Mouse (Mus musculus) megakaryocyte, adult 5-6 weeks (primary cell): ENCODE results near the gene Nufip2. TPM values are rescaled to one million over a fixed set of nuclear protein-coding genes. Genes with fewer than 3 reads are reported as not detected.
A peak's percentile ranks its signal among the peaks of the same experiment; 100 is the strongest.
"Not testable (repeated sequence)": the region's sequence is repeated elsewhere in the genome, so short reads cannot be mapped to it uniquely, and the experiment has no call there.

Experiments used
- ATAC-seq: 2 replicates; pipeline ENCODE4 v1.8.0; 2016; ENCODE audit warnings: mild to moderate bottlenecking, inconsistent platforms; ENCODE audit not compliant: poor library complexity, severe bottlenecking
- total RNA-seq, 2 experiments: library from RNA; stranded (forward) in 1 of 2; stranded (reverse) in 1 of 2; fragments of 153-499, 151-499 nt in 1 of 2; fragments of 221-1000, 200-1000 nt in 1 of 2; gene quantifications; 2 replicates each; pipeline versions ENCODE4 v1.2.3 to v1.2.4; 2015 to 2017

Nufip2 gene
- total RNA-seq, 2 experiments from 2014 or later = 69.6 to 75.2 TPM

DNA sequence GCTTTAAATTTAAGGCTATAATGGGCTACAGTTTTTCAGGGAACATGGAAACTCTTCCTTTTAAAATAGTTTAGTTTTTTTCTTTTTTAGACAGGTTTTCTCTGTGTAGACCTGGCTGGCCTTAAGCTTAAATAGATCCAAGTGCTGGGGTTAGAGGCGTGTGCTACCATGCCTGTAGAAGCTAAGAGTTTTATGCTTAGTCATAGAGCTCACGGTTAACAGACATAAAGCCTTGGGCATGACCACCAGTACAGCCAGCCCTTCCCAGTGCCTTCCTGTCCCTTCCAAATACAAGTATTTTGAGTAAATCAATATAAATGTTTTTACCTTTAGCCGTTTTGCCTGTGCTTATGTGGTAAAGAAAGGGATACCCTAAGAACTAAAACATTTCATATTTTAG is 20.0 kb downstream of the Nufip2 start:
- no peak for ATAC-seq

DNA sequence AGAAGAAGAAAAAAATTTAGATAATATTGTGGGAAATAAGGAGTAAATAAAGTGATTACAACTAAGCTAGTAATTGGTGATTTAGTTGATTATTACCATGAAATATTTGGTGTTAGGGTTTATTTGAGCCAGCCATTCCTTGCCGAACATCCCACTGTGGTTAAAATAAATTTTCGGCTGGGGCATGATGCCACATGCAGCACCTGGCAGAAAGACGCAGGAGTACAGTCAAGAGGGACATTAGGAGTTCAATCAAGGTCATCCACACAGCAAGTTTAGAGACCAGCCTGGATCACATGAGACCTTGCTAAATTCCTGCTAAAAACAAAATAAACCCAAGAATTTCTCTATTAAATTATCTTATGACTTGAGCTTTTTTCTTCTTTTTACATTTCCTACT is 23.1 kb downstream of the Nufip2 start:
- no peak for ATAC-seq

DNA sequence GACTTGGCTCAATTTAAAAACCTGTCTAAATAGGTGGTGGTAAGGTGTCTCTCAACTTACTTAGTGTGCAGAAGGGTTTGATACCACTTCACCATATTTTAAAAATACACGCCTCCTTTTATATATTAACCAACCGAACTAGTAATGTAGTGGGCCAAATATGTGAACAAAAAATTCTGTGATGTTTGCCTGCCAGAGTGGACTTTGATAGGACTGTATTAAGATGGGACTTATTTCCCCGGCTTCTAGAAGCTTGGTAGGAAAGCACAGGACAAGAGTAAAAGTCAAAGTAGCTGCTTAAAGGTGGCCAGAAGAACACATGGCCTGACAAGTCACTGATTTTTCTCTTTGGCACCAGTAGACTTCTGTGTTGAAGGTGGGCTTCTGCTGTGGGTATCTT is 27.8 kb downstream of the Nufip2 start:
- ATAC-seq = no peak

DNA sequence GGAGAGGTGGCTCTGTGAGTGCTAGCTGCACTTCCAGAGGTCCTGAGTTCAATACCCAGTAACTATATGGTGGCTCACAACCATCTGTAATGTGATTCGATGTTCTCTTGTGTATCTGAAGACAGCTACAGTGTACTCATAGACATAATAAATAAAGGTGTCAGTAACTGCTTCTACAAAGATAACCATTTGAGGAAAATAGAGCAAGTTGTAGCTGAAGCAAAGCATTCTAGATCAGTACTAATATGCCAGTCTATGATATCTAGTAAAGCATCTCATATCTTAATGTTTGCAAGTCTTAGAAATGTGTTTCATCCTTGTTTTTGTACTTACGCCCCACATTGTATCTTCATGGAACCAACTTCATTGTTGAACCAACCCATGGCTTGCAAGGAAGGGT is 33.1 kb downstream of the Nufip2 start:
- ATAC-seq = no peak

DNA sequence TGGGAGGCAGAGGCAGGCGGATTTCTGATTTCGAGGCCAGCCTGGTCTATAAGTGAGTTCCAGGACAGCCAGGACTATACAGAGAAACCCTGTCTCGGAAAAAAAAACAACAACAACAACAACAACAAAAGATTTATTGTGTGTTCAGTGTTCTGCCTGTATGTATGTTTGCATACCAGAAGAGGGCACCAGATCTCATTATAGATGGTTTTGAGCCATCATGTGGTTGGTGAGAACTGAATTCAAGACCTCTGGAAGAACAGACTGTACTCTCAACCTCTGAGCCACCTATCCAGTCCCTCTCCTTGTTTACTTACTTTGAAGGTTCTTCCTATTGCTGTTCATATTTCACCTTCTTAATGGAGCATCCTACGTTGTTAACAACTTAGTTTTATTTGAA is 35.4 kb downstream of the Nufip2 start:
- no peak for ATAC-seq

DNA sequence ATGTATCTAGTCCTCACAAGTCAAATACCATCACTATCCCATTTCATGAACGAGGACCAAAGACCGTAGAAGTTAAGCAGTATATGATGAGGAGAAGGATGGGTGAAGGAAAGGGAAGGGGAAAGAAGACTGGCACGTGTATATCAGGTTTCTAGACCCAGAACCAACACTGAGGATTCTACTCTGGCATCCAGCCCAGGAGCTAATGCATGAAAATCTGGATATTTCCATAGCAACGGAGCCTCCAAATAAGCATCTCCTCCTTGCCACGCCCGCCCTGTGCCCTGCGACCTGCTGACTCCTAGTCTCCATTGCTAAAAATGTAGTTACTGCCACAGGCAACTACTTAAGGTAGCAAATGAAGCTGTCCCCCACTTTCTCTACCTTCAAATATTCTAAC is 38.8 kb downstream of the Nufip2 start:
- no peak for ATAC-seq

DNA sequence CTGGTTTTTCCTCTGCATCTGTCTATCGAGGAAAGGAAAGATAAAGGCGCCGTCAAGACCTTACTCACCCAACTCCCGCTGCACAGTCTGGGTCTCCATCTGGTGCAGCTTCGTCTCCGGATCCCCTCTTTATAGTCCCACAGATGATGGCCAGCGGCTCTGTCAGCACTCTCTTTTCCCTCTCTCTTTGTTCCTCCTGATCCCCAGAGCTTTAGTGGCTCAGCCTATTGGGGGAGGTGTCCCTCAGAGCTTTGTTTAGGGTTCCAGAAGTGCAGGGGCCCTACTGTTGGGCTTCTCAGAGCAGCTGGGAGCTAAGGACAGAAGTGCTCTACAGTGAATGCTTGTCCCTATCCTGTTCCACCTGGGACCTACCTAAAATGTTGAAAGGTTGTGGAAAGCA is 39.2 kb downstream of the Nufip2 start, which contains the start of gene Cryba1:
Cryba1 (minus strand) TSS at position 101 of the 400 bp plus-strand sequence.
- no peak for ATAC-seq

DNA sequence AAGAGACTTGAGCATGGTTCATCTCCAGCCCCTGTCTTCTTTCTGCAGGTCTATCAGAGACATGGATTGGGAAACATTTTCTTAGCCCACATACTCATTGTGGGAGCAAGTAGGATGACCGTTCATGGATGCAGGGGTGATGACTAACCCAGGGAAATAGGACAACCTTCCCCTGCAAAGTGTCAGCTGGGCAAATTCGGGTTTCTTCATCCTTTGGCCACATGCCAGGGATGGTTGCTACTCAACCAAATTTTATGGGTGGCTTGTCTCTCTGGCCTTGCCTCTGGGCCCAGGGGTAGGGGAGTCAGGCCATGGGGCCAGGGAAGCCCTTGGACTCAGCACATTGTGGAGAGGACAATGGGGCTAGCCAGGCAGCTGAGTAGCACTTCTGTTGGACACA is 42.6 kb downstream of the Nufip2 start:
- ATAC-seq = no peak

DNA sequence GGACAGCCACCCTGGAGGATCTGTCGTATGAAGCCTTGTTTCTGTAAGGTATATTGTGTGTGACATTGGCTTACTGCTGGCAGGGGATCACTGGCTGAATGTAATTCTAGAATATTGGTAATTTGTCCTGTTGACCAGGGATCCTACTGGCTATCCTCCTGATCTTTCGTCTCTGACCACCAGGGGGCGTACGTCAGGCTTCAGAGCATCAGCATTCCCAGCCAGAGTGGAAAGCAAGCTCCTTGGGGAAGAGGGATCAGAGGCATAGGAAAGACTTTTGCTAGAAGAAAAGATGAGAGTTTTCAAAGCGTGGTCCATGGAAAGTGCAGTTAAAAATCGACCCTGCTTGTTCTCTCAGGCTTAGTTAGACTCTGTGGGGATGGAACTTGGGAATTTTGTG is 51.3 kb downstream of the Nufip2 start:
- ATAC-seq = no peak

DNA sequence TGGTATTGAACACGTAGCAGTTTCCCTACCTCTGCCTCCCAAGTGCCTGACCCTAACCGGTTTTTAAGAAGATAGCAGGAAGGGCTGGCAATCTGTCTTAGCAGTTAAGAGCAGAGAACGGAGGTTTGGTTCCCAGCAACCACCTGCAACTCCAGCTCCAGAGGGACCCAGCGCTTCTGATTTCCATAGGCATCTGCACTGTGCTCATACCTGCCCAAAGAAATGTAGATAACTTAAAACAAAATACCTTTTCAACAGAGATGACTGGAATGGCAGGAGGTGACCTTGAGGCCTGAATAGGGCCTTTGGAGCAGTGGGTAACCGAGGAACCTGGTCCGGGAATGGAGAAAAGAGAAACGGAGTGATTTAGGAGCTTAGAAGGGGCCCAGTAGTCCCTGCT is 52.6 kb downstream of the Nufip2 start:
- ATAC-seq = no peak

DNA sequence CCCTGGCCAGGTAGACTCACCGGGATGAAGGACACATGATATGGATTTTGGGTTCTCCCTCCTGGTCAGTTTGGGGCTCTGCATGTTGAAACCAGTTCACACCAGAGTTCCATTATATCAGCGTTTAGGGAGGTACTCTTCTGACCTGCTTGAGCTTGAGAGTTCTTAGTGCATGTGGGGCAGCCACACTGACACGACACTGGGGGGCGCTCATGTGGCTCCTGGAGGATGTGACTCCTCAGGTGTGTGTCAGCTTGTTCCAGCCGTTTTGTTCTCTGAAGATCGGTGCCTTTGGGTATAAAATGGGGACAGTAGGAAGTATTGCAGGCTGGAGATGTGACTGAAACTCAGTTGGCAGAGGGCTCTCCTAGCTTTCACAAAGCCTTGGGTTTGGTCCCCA is 58.0 kb downstream of the Nufip2 start:
- ATAC-seq = no peak

DNA sequence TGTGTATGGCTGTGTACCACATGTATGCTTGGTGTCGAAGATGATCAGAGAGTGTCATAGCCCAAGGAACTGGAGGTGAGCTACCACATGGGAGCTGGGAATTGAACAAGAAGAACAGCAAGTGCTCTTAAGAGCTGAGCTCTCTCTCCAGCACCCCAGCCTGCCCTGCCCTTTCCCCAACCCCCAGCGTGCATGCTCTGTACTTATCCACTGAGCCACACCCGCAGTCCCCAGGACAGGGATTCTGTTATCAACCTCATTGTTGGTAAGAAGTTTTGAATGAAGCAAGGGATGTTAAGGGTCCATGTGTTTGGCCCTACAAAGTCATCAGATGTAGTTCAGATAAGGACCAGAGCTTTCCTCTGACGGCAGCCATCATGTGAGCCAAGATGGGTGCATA is 60.7 kb downstream of the Nufip2 start:
- ATAC-seq = no peak

DNA sequence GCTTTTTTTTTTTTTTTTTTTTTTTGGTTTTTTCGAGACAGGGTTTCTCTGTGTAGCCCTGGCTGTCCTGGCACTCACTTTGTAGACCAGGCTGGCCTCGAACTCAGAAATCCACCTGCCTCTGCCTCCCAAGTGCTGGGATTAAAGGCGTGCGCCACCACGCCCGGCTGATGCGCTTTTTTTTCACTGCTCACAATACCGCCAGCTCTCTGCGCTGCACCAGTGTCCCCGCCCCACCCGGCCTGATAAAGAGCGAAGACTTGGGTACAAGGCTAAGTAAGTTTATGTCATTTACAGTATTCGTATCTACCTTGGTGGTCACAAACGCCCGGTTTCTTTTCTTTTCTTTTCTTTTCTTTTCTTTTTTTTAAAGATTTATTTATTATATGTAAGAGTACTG is 61.1 kb downstream of the Nufip2 start:
- ATAC-seq = not testable (repeated sequence)

DNA sequence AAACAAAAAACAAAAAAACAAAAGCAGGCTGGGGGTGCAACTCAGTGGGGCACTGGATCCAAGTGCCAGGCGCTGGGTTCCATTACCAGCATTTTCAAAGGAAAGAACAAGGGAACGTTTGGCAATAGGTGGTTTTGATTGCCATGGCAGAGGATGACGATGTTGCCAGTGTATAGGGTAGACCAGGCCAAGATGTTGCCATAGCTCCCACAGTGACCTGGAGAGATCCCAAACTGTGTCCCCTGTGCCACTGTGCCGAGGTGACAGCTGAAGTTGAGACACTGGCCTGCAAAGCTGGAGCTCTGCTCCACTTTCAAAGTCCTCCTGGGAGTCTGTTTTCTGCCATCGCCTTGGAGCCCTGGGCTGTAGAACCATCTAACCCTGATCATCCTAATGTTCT is 63.0 kb downstream of the Nufip2 start:
- no peak for ATAC-seq

DNA sequence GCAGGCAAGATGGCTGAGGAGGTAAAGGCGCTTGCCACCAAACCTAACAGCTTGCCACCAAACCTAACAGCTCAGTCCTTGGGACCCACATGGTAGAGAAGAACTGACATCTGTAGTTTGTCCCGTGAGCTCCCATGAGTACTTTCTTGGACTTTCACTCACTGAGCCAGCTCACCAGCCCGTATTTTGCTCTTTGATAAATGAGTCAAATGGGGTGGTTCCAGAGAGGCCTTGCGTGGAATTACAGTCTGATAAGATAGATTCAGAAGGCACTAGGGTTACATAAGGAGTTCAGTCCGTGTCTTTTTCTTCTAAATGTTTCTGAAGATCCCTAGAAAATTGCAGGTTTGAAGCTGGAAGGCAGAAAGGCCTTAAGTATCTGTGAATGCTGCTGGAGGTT is 66.6 kb downstream of the Nufip2 start:
- ATAC-seq = no peak

DNA sequence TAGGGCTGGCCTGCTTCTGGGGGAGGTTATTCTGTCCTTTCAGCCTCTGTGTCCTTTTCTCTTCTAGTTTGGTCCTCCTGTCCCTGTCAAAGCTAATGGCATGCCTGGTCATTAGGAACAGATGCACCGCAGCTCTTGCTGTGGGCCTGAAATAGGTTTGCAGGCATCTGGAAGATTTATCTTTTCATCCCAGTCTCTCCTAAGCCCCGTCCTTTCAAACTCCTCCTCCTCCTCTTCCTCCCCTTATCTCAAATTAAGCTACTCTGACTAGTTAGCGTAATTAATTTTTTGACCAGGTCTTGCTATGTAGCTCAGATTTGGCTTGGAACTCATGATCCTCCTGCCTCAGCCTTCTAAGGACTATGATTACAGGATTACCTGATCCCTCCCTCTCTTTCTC is 67.5 kb downstream of the Nufip2 start:
- ATAC-seq = no peak

DNA sequence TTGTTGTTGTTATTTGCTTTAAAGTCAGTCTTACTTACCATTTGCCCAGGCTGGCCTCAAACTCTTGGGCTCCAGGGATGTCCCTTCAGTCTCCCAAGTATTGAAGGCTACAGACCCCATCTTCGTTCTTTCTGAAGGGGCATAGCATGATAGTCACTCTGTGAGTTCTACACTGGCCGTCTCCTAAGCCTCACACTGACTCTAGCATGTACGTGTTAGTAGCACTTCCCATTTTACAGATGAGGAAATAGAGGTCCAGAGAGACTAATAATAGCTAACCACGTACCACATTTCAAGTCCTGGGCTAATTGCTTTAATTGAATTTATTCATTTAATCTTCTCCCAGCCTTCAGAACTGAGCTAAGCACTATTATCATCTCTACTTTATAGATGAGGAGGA is 74.1 kb downstream of the Nufip2 start:
- no peak for ATAC-seq

DNA sequence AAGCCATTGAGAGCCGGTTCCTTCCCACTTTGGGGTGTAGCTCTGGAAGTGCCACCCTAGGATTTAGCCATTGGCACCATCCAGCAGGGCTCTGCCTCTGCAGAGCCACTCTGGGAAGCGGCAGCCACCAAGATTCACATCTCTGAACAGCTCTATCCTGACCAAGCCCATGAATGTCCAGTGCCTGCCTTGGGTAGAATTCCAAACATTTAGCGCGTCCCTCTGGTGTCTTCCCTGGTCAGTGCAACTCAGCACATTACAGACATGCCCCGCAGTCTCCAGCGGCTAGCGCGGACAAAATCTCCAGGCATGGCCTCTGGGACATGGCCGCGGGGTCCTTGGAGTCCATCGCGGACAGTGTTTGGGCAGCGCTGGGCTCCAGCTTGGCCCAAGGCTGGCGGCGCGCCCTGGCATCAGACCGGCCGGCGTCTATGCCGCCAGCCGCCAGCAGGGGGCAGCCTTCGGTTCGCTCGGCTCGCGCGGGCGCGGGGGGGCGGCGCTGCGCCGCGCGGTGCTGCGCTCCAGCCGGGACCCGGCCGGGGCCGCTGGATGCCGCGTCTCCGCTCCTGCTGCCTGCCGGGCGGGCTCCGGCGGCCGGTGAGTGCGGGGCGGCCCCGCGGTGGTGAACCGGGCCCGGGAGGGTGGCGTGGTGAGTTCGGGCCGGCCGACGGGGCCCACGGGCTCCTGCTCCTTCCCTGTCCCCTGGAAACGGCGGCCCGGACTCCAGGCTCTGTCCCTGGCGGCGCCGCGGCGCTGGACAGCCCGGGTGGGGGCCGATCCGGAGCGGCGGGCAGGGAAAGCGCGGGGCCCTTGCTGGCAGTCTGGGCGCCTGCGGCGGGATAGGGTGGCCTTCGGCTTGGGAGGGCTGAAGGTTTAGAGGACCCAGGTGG is 77.1 kb downstream of the Nufip2 start, which contains the start of gene Myo18a:
Myo18a (plus strand) TSS at position 464 of the 890 bp plus-strand sequence.
- ATAC-seq = peak; percentile 90

DNA sequence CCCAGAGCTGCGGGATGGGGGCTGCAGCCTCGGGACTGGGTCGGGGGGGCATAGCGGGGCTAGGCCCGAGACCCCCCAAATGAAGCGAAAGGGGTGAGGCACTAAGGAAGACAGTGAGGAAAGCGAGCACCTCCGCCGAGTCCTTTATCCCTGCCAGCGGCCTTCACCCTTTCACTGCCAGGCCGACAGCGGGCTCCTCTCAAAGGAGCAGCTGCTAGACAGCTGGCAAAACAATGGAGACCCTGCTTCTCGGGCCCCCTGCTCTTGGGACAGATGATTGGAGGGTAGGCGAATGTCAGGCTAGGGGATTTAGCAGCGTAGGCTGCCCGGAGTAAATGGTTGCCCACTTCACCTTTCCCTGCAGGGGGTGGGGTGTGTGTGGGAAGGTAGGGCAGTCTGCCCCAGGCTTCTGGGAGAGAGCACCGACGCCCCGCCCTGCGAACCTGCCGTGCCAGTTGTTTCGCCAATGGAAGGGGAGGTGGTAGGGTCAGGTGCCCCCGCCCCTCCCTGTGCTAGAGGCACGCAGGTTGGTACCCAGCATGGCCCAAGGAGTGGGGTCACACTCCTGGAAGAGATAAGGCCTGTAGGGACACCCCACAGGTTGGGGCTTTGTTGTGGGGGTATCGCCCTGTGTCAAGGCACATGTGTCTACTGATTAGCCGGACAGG is 77.9 kb downstream of the Nufip2 start:
- ATAC-seq = no peak

DNA sequence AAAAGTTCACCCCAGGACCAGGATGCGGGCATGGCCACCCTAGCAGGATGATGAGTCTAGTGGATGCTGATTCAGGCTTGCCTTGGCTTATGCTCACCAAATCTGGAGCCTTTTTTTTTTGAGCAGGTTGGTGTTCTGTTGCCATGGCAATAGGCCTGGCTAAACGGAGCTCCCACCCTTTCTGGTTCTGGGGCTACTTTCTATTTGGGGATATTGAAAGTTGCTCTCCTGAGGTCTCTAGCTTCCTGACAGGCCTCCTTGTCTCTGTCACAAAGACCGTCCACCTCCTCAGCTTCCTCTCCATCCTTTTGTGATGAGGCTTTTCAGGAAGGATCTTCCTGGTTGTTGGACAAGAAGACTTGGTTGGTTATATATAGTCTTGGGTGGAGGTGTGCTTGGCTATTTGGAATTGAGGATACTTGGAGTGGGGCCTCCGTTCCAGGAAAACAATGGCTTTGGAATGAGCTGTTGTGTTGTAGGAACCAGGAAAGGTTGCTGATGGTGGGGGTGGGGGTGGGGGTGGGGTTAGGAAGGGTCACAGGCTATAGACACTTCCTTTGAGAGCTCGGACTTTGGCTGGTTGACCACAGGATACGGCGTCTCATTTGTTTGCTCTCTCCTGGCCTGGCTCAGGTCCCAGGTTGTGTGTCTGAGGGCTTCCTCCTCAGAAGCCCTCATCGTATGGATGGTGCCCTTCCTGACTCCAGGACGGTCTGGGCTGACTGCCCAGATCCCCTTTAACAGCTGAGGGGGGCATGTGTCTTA is 78.9 kb downstream of the Nufip2 start:
- ATAC-seq = no peak

DNA sequence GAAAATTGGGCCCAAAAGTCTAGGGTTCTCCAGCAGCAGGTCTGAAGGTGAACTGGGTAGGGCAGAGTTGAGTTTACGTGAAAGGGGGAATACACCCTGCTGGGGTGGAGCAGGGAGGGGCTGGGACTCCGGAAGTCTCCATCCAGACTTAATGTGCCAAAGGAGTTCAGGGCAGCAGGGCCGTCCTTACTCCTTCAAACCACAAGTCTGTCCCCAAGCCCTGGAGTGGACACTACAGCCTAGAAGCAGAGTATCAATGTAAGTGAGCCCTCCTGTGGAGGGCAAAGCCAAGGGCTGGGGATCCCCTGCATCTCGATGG is 79.5 kb downstream of the Nufip2 start:
- ATAC-seq = no peak
